Mouse (Mus musculus) CH12.LX (cell line): ENCODE data around the gene 0610030E20Rik. TPM values are rescaled to one million over a fixed set of nuclear protein-coding genes. Genes with fewer than 3 reads are reported as not detected.

Experiments
- DNase-seq: peaks from one replicate; pipeline ENCODE4 v3.0.0-alpha.2; 2013; ENCODE audit errors: extremely low read depth
- H3K27ac ChIP-seq: 2 replicates; pipeline ENCODE4 v1.5.1; 2012; ENCODE audit warnings: low read depth, mild to moderate bottlenecking, control low read depth, moderate library complexity; ENCODE audit not compliant: insufficient read depth
- H3K27me3 ChIP-seq: replicated peaks from 2 replicates; pipeline ENCODE3; 2012; ENCODE audit warnings: inconsistent platforms
- H3K36me3 ChIP-seq, 2 experiments: replicated peaks in 1 of 2; 2 replicates each; pipeline versions ENCODE3 to v1.6.1; 2012; ENCODE audit warnings: inconsistent platforms in 1 of 2, low read length in 1 of 2, mild to moderate bottlenecking in 1 of 2, mixed read lengths in 1 of 2, moderate library complexity in 1 of 2; ENCODE audit not compliant: control insufficient read depth in 1 of 2, insufficient read depth in 1 of 2
- H3K4me1 ChIP-seq, 2 experiments: 2 replicates each; pipeline ENCODE4 v1.6.1; 2012; ENCODE audit warnings: inconsistent platforms in 1 of 2, moderate library complexity in 1 of 2; ENCODE audit not compliant: insufficient read depth in 2 of 2, control insufficient read depth in 1 of 2
- H3K4me2 ChIP-seq: 2 replicates; pipeline ENCODE4 v1.6.1; 2012; ENCODE audit warnings: low read depth, mild to moderate bottlenecking, control low read depth; ENCODE audit not compliant: poor library complexity, insufficient read depth, severe bottlenecking
- H3K4me3 ChIP-seq, 3 experiments: fragments of 150-350 bp in 1 of 3; sonication (generic) in 1 of 3; replicated peaks in 1 of 3; 2 replicates each; pipeline versions ENCODE3 to v1.5.1; 2011 to 2012; ENCODE audit warnings: low read depth in 2 of 3, low read length in 2 of 3, mild to moderate bottlenecking in 2 of 3, moderate library complexity in 2 of 3, control low read depth in 1 of 3, improper control_type of control experiment in 1 of 3, inconsistent platforms in 1 of 3, mixed read lengths in 1 of 3; ENCODE audit not compliant: poor library complexity in 1 of 3
- H3K79me2 ChIP-seq: replicated peaks from 2 replicates; pipeline ENCODE4 v1.6.1; 2012; ENCODE audit warnings: mild to moderate bottlenecking, moderate library complexity; ENCODE audit not compliant: control insufficient read depth, poor library complexity, insufficient read depth, severe bottlenecking; ENCODE audit errors: extremely low read depth
- H3K9ac ChIP-seq: 2 replicates; pipeline ENCODE4 v1.6.1; 2012; ENCODE audit warnings: low read depth, mild to moderate bottlenecking, control low read depth, moderate library complexity; ENCODE audit not compliant: insufficient read depth
- H3K9me3 ChIP-seq: replicated peaks from 2 replicates; pipeline ENCODE3; 2012; ENCODE audit warnings: low read length, inconsistent platforms, mixed read lengths
- BHLHE40 ChIP-seq: IDR thresholded peaks from 2 replicates; pipeline ENCODE4 v1.6.1; 2011; ENCODE audit warnings: mild to moderate bottlenecking, low read depth, low read length, improper control_type of control experiment
- CHD1 ChIP-seq: IDR thresholded peaks from 2 replicates; pipeline ENCODE4 v1.6.1; 2012; ENCODE audit warnings: low read depth, low read length, improper control_type of control experiment, inconsistent platforms
- CTCF ChIP-seq, 2 experiments: IDR thresholded peaks in 1 of 2; conservative IDR thresholded peaks in 1 of 2; 2 replicates each; pipeline ENCODE4 v1.5.1; 2011 to 2012; ENCODE audit warnings: low read depth in 2 of 2, low read length in 2 of 2, improper control_type of control experiment in 1 of 2, inconsistent platforms in 1 of 2, mild to moderate bottlenecking in 1 of 2, moderate library complexity in 1 of 2
- E2F4 ChIP-seq: IDR thresholded peaks from 2 replicates; pipeline ENCODE4 v1.6.1; 2011; ENCODE audit warnings: low read depth, low read length, improper control_type of control experiment; ENCODE audit not compliant: insufficient replicate concordance
- ELF1 ChIP-seq: IDR thresholded peaks from 2 replicates; pipeline ENCODE4 v1.6.1; 2014; ENCODE audit warnings: low read depth, mild to moderate bottlenecking, inconsistent platforms, low read length, improper control_type of control experiment
- EP300 ChIP-seq: IDR thresholded peaks from 2 replicates; pipeline ENCODE4 v1.6.1; 2011; ENCODE audit warnings: low read length, improper control_type of control experiment
- ETS1 ChIP-seq: conservative IDR thresholded peaks from 2 replicates; pipeline ENCODE4 v1.6.1; 2012; ENCODE audit warnings: low read depth, mild to moderate bottlenecking, inconsistent platforms, low read length, improper control_type of control experiment, moderate library complexity
- GABPA ChIP-seq: IDR thresholded peaks from 2 replicates; pipeline ENCODE4 v1.6.1; 2012; ENCODE audit warnings: low read depth, low read length, improper control_type of control experiment, inconsistent platforms; ENCODE audit not compliant: insufficient replicate concordance
- HCFC1 ChIP-seq: IDR thresholded peaks from 2 replicates; pipeline ENCODE4 v1.6.1; 2012; ENCODE audit warnings: low read depth, mild to moderate bottlenecking, inconsistent platforms, low read length, improper control_type of control experiment
- MAFK ChIP-seq: IDR thresholded peaks from 2 replicates; pipeline ENCODE4 v1.6.1; 2011; ENCODE audit warnings: low read length, improper control_type of control experiment; ENCODE audit not compliant: insufficient replicate concordance
- MAX ChIP-seq: IDR thresholded peaks from 2 replicates; pipeline ENCODE4 v1.6.1; 2011; ENCODE audit warnings: low read length, improper control_type of control experiment
- MAZ ChIP-seq: IDR thresholded peaks from 2 replicates; pipeline ENCODE4 v1.6.1; 2012; ENCODE audit warnings: low read depth, mild to moderate bottlenecking, inconsistent platforms, low read length, improper control_type of control experiment, moderate library complexity
- MYC ChIP-seq: IDR thresholded peaks from 2 replicates; pipeline ENCODE4 v1.6.1; 2011; ENCODE audit warnings: low read depth, mild to moderate bottlenecking, improper control_type of control experiment, low read length
- NRF1 ChIP-seq: IDR thresholded peaks from 2 replicates; pipeline ENCODE4 v1.6.1; 2014; ENCODE audit warnings: low read depth, mild to moderate bottlenecking, inconsistent platforms, low read length, improper control_type of control experiment, moderate library complexity
- PAX5 ChIP-seq: IDR thresholded peaks from 2 replicates; pipeline ENCODE4 v1.6.1; 2012; ENCODE audit warnings: low read length, inconsistent platforms, mixed read lengths
- POLR2AphosphoS2 ChIP-seq: IDR thresholded peaks from 2 replicates; pipeline ENCODE4 v1.6.1; 2011; ENCODE audit warnings: low read depth, low read length, improper control_type of control experiment
- RAD21 ChIP-seq: IDR thresholded peaks from 2 replicates; pipeline ENCODE4 v1.6.1; 2011; ENCODE audit warnings: low read depth, mild to moderate bottlenecking, low read length, improper control_type of control experiment, moderate library complexity
- SIN3A ChIP-seq: IDR thresholded peaks from 2 replicates; pipeline ENCODE4 v1.6.1; 2012; ENCODE audit warnings: low read length, improper control_type of control experiment, inconsistent platforms
- SMC3 ChIP-seq: IDR thresholded peaks from 2 replicates; pipeline ENCODE4 v1.6.1; 2011; ENCODE audit warnings: low read depth, low read length, improper control_type of control experiment
- USF1 ChIP-seq: IDR thresholded peaks from 2 replicates; pipeline ENCODE4 v1.6.1; 2014; ENCODE audit warnings: low read depth, mild to moderate bottlenecking, inconsistent platforms, low read length, improper control_type of control experiment
- ZC3H11A ChIP-seq: IDR thresholded peaks from 2 replicates; pipeline ENCODE4 v1.6.1; 2012; ENCODE audit warnings: low read depth, mild to moderate bottlenecking, inconsistent platforms, low read length, improper control_type of control experiment
- ZMIZ1 ChIP-seq: IDR thresholded peaks from 2 replicates; pipeline ENCODE4 v1.6.1; 2012; ENCODE audit warnings: low read depth, mild to moderate bottlenecking, inconsistent platforms, low read length, improper control_type of control experiment
- ZNF384 ChIP-seq: IDR thresholded peaks from 2 replicates; pipeline ENCODE4 v1.6.1; 2012; ENCODE audit warnings: low read depth, low read length, improper control_type of control experiment, inconsistent platforms
- dilution Hi-C: fragments of 300-500 bp; cut with MboI; formaldehyde crosslinking; loops from 2 replicates; pipeline ENCODE4 v1.14.3; 2020; ENCODE audit warnings: low sequenced_read_pairs; ENCODE audit not compliant: extremely low pct_unique_long_range_greater_than_20kb, extremely low pct_ligation_motif_present
- in situ Hi-C: fragments of 300-500 bp; cut with MboI; formaldehyde crosslinking; loops from 3 replicates; pipeline ENCODE4 v1.14.3; 2019; ENCODE audit warnings: low sequenced_read_pairs, low pct_ligation_motif_present, low pct_unique_long_range_greater_than_20kb, mixed read lengths
- polyA plus RNA-seq: library from polyadenylated mRNA; unstranded; fragments of >175 nt; gene quantifications from 2 replicates; pipeline ENCODE4 v1.2.1, GENCODE M21; 2012; ENCODE audit warnings: low read depth; ENCODE audit not compliant: insufficient read length
- total RNA-seq, 2 experiments: library from RNA; depleted of rRNA; stranded (reverse); fragments of 300-350 nt in 1 of 2; fragments of >200 nt in 1 of 2; gene quantifications; 2 replicates each; pipeline ENCODE4 v1.2.3; 2012 to 2014

Gene 0610030E20Rik
- total and polyA plus RNA-seq, 3 experiments, result 7.2 to 16.9 (median 11.7) TPM

DNA sequence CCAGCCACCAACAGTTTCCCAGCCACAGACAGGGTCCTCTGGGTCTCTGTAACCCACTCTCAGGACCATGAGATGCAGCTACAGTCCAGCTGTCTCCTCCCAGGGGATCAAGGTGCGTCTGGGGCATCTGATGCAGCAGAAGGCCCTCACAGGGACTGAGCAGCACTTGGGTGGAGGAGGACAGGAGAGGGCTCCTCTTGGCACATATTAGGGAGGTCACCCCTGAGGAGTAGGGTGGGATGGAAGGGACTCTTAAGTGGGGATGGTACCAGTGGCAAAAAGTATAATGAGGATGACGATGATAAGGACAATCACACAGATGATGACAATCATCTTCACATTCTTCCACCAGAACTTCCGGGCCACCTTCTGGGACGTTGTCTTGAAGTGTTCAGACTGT, 38.1 kb downstream of the 0610030E20Rik start:
- Histone ChIP-seq H3K4me3 (no peak overlapping the region), H3K9me3 (no peaks in the 10 kb centered on the region), H3K9ac (no peak overlapping the region), H3K27ac (no peak overlapping the region), H3K27me3 (no peaks in the 10 kb centered on the region), H3K79me2 (no peaks in the 10 kb centered on the region), H3K36me3 (peaks cover 7 to 47% of the 10 kb centered on the region in 2 experiments), H3K4me2 (no peak overlapping the region), H3K4me1 (peaks cover 3 to 12% of the 10 kb centered on the region in 2 experiments)
- no peak for TF ChIP-seq ZC3H11A
- TF ChIP-seq E2F4, result no peak
- no peak for TF ChIP-seq NRF1
- no peak for TF ChIP-seq CHD1
- TF ChIP-seq CTCF (conservative IDR thresholded peaks at IDR 0.05 in 1 of 2, IDR thresholded peaks at IDR 0.05 in 1 of 2; ENCODE audit: low read depth in 2 of 2, low read length in 2 of 2), result no peak
- TF ChIP-seq BHLHE40, result no peak
- no peak for TF ChIP-seq MAFK
- no peak for TF ChIP-seq ETS1
- no peak for TF ChIP-seq POLR2AphosphoS2
- TF ChIP-seq USF1, result no peak
- TF ChIP-seq RAD21, result no peak
- no peak for TF ChIP-seq EP300
- TF ChIP-seq HCFC1, result no peak
- TF ChIP-seq PAX5, result no peak
- no peak for TF ChIP-seq ELF1
- TF ChIP-seq SMC3, result no peak
- no peak for TF ChIP-seq GABPA
- TF ChIP-seq ZNF384, result no peak
- no peak for TF ChIP-seq SIN3A
- TF ChIP-seq MYC, result no peak
- DNase-seq, result no peak
- dilution Hi-C loops, result no loop called here
- in situ Hi-C loops, result no loop called here

DNA sequence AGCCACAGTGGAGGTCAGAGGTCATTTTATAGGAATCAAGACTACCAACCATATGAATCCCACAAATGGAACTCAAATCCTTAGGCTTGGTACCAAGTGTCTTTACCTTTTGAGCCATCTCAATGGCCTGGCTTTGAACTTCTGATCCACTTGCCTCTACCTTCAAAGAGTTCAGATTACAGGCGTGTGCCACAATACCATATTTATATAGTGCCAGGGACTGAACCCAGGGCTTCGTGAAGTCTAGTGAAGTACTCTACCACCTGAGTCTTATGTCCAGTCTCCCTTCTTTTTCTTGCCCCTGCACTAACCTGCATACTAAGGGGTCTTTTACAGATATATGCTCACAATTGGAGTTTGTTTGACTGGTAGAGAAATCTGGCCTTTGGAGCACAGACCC, 39.4 kb downstream of the 0610030E20Rik start:
- in situ Hi-C loops (no loop called here), dilution Hi-C loops (no loop called here)
- Histone ChIP-seq H3K4me3 (no peak overlapping the region), H3K4me1 (peaks cover 3 to 16% of the 10 kb centered on the region in 2 experiments), H3K27me3 (no peaks in the 10 kb centered on the region), H3K36me3 (peaks cover 7 to 47% of the 10 kb centered on the region in 2 experiments), H3K79me2 (no peaks in the 10 kb centered on the region), H3K9me3 (peaks cover 2% of the 10 kb centered on the region), H3K9ac (no peak overlapping the region), H3K27ac (no peak overlapping the region), H3K4me2 (no peak overlapping the region)
- TF ChIP-seq MAX (no peak), PAX5 (no peak), MAFK (no peak), ZMIZ1 (no peak), MAZ (no peak), E2F4 (no peak)
- no peak for DNase-seq
